Mouse (Mus musculus) retina, adult 2 months (tissue): ENCODE data around the gene Mrpl40.
A peak's percentile ranks its signal among the peaks of the same experiment; 100 is the strongest.
"Not testable (repeated sequence)": the region's sequence is repeated elsewhere in the genome, so short reads cannot be mapped to it uniquely, and the experiment has no call there.

ENCODE experiments used
- DNase-seq: peaks from one replicate; pipeline ENCODE4 v3.0.0-alpha.2; 2012; ENCODE audit warnings: low read depth, low spot score

Gene Mrpl40

GRCm38 (mm10) chr16:18876442-18877308 lies at the start of gene Mrpl40, which contains the start of gene Hira:
Mrpl40 (minus strand) TSS chr16:18876862.
Hira (plus strand) TSS chr16:18877037.
- DNase-seq, result peak; percentile 77

- DNase-seq, result no peak
Measured at GRCm38 (mm10) chr16:18921771-18922170, 45.1 kb upstream of the Mrpl40 start.

GRCm38 (mm10) chr16:18916064-18916463 lies 39.4 kb upstream of the Mrpl40 start:
- no peak for DNase-seq

DNA sequence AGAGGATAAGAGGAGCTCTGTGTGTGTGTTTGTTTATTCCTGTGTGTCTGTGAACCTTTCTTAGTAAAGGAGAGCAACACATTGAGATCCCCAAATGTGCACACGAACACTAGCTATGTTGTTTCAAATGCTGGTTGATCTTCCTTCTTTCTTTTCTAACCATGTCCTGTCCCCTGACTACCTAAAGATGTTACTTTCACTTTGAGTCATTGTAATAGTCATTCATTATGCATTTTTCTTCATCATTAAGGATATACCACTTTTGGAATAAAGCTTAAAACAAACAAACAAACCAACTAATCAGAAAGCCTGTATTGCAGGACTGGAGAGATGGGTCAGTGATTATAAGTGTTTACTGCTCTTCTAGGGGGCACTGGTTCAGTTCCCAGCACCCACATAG lies 29.0 kb upstream of the Mrpl40 start:
- no peak for DNase-seq

DNA sequence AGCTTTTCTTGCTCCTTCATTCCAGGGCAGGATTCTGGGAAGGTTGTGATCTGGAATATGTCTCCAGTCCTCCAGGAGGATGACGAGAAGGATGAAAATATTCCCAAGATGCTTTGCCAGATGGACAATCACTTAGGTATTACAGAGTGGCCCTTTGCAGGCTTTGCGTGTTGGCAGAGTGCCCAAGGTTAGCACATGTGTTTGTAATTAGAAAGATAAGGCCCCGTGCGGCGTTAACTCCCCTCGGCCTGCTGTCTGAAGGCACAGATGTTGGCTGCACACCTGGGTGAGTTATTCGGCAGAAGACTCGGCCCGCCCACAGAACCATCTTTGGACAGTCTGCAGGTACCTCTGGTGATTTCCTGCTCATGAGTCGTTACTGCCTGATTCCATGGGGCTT lies 19.8 kb upstream of the Mrpl40 start:
- DNase-seq, result no peak

- DNase-seq, result no peak
Measured at GRCm38 (mm10) chr16:18895249-18895648, 18.6 kb upstream of the Mrpl40 start.

- no peak for DNase-seq
Measured at GRCm38 (mm10) chr16:18893840-18894372, 17.2 kb upstream of the Mrpl40 start.

- no peak for DNase-seq
Measured at GRCm38 (mm10) chr16:18884044-18884443, 7.4 kb upstream of the Mrpl40 start.

DNA sequence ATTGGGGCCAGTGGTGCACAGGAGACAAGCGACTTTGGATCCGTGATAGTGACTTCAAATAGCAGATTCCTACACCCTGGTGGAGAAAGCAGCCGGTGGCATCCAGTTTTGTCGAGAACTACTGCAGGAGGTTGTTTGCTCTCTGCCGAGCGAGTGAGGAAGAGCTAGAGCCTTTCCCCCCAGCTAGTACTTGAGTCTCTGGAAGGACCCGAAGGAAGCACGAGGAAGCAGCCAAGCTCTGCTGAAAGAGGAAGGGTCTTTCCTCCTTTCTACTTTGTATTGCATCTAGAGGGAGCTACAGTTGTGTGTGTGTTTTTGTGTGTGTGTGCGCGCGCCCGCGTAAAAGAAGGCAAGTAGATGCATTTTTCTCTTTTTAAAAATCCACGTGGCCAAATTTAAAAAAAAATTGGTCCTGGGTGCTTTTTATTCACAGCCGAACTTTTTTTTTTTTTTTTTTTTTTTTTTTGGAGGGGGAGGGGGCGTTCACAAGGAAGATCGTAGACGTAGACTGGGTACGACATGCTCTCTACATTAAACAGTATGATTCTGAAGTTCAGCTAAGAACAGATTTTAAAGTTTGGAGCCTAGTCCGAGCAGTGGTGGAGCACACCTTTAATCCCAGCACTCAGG lies 1.5 kb upstream of the Mrpl40 start:
- DNase-seq, result no peak

- no peak for DNase-seq
Measured at GRCm38 (mm10) chr16:18877386-18878090, 876 bp upstream of the Mrpl40 start.

- DNase-seq, result no peak
Measured at GRCm38 (mm10) chr16:18876091-18876441, 596 bp downstream of the Mrpl40 start.

- not testable (repeated sequence) for DNase-seq
Measured at GRCm38 (mm10) chr16:18870495-18870894, 6.2 kb downstream of the Mrpl40 start.

DNA sequence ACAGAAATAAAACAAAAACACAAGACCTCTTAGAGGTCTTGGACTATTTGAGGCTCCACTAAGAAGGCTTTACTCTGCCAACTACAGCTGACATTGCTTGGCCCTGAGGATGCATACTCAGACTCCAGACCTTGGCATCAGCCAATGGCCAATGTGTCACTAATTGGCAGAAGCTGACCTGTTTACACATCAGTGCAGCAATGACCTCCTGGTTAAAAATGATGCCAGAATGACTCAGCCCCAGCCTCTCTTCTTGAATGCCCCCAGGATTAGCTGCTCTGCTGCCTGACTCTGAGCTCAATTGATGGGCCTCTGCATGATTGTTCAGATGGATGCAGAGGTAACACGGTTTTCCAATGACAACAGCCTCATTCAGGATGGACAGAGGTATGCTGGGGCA lies 16.5 kb downstream of the Mrpl40 start:
- DNase-seq, result no peak

DNA sequence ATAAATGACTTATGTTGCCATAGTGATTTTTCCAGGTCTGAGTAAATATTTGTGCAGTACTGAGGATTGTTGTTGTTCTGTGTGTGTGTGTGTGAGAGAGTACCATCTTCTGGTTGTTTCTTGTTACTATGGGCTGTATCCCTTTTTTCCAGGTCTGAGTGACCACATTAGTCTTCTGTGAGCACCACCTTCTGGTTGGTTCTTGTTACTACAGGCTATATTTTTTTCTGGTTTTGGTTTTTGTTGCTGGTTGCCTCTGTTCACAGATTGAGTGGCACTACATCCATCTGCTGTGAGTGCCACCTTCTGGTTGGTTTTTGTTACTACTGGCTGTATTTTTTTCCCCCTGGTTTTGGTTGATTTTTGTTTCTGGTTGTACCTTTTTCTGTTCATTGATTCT lies 18.1 kb downstream of the Mrpl40 start:
- no peak for DNase-seq

- DNase-seq, result not testable (repeated sequence)
Measured at GRCm38 (mm10) chr16:18849521-18850190, 27.0 kb downstream of the Mrpl40 start.

GRCm38 (mm10) chr16:18846301-18846820 lies 30.3 kb downstream of the Mrpl40 start:
- DNase-seq, result no peak

GRCm38 (mm10) chr16:18838346-18838745 lies 38.3 kb downstream of the Mrpl40 start:
- no peak for DNase-seq

DNA sequence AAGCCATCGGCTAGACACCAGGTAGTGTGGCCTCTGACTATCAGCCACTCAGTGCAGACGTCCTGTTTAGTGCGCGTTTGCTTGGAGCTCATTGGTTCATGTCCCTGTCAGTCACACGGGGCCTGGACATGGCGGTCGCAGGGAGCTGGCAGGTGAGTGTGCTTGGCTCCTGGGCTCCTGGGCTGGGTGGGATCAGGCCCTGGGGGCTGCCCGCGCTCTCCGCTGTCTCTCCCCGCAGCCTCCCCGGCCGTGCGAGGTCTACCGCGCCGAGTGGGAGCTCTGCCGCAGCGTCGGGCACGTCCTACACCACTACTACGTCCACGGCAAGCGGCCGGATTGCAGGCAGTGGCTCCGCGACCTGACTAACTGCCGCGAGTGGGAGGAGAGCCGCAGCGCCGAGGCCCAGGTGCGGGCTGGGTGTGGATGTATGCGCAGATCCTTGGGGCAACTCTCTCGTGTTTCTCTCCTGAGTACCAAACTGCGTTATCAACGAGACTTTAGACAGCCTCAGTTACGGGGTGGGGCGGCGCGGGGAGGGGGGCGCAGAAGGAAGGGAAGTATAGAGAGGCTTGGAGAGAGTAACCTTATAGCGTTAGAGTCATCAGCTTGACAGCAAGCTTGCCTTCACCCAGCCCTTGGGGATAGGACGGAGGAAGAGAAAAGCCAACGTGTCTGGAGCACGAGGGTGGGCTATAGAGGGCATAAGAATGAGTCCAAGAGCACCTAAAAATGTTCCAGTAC lies 40.0 kb downstream of the Mrpl40 start, which contains the start of the genes 2510002D24Rik and Gm28539:
Gene 2510002D24Rik (plus strand): TSS at position 111 of the 741 bp plus-strand sequence.
Gene Gm28539 (plus strand): TSS at position 117 of the 741 bp plus-strand sequence.
- DNase-seq, result peak; percentile 94

DNA sequence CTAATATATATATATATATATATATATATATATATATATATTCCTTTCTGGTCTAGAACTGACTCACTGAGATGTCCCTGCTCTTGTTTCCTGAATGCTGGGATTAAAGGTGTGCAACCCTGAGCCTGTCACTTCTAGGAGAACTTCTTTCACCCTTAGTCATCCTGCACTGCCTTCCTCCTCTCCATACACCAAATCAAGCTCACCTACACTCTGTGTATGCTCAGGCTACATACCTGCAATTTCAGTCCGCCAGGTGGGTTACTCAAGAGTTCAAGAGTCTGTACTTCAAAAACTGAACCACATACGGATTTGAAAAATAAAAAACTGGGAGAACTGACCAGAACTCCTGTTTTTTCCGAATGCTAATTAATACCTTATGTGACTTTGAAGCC lies 40.6 kb downstream of the Mrpl40 start:
- no peak for DNase-seq

- no peak for DNase-seq
Measured at GRCm38 (mm10) chr16:18833486-18833885, 43.2 kb downstream of the Mrpl40 start.
